Mouse (Mus musculus) heart, adult 8-10 months (tissue): Measurements from ENCODE around the gene Pcdh11x. TPM values are rescaled to one million over a fixed set of nuclear protein-coding genes. Genes with fewer than 3 reads are reported as not detected.

Experiments used
- total RNA-seq, 4 experiments: library from RNA; stranded (reverse); gene quantifications; 2 replicates each; pipeline ENCODE4 v1.2.4; 2022

The Pcdh11x gene
- total RNA-seq, 4 experiments from 2014 or later, result 0.06 to 0.14 (median 0.09) TPM; not detected in 1

Other genes starting within 250 kb of the Pcdh11x start
- not detected for gene H2afb3, start 22.8 kb downstream of the Pcdh11x start, total RNA-seq